Mouse (Mus musculus) ovary, postnatal 14 days (tissue): ENCODE results near the gene Tspan9.

Experiments
- DNase-seq: peaks from one replicate; pipeline ENCODE4 v3.0.0; 2022; ENCODE audit warnings: low spot score

Tspan9 gene

GRCm38 (mm10) chr6:128133679-128134191 lies 9.7 kb downstream of the Tspan9 start:
- DNase-seq = no peak

GRCm38 (mm10) chr6:128132581-128132980 lies 10.8 kb downstream of the Tspan9 start:
- no peak for DNase-seq

GRCm38 (mm10) chr6:128131390-128131789 lies 12.0 kb downstream of the Tspan9 start:
- no peak for DNase-seq

GRCm38 (mm10) chr6:128130686-128131085 lies 12.7 kb downstream of the Tspan9 start:
- DNase-seq = no peak

GRCm38 (mm10) chr6:128129382-128129781 lies 14.0 kb downstream of the Tspan9 start:
- no peak for DNase-seq

GRCm38 (mm10) chr6:128127312-128127711 lies 16.1 kb downstream of the Tspan9 start:
- no peak for DNase-seq

- no peak for DNase-seq
Observed at GRCm38 (mm10) chr6:128126876-128127275, 16.5 kb downstream of the Tspan9 start.

- no peak for DNase-seq
Observed at GRCm38 (mm10) chr6:128125464-128125863, 17.9 kb downstream of the Tspan9 start.

GRCm38 (mm10) chr6:128124222-128124971 lies 19.0 kb downstream of the Tspan9 start:
- no peak for DNase-seq

- DNase-seq = no peak
Observed at GRCm38 (mm10) chr6:128122127-128122526, 21.3 kb downstream of the Tspan9 start.

GRCm38 (mm10) chr6:128121691-128122090 lies 21.7 kb downstream of the Tspan9 start:
- no peak for DNase-seq

- DNase-seq = no peak
Observed at GRCm38 (mm10) chr6:128120806-128121205, 22.6 kb downstream of the Tspan9 start.

- no peak for DNase-seq
Observed at GRCm38 (mm10) chr6:128118670-128119230, 24.6 kb downstream of the Tspan9 start.

GRCm38 (mm10) chr6:128116836-128117542 lies 26.4 kb downstream of the Tspan9 start:
- DNase-seq = no peak

GRCm38 (mm10) chr6:128116344-128116743 lies 27.1 kb downstream of the Tspan9 start:
- DNase-seq = no peak

GRCm38 (mm10) chr6:128115121-128115520 lies 28.3 kb downstream of the Tspan9 start:
- no peak for DNase-seq

- DNase-seq = no peak
Observed at GRCm38 (mm10) chr6:128112605-128113004, 30.8 kb downstream of the Tspan9 start.

GRCm38 (mm10) chr6:128111784-128112183 lies 31.6 kb downstream of the Tspan9 start:
- DNase-seq = no peak

- DNase-seq = no peak
Observed at GRCm38 (mm10) chr6:128108324-128109035, 34.9 kb downstream of the Tspan9 start.

- no peak for DNase-seq
Observed at GRCm38 (mm10) chr6:128107698-128108097, 35.7 kb downstream of the Tspan9 start.

GRCm38 (mm10) chr6:128106154-128106553 lies 37.2 kb downstream of the Tspan9 start:
- no peak for DNase-seq

GRCm38 (mm10) chr6:128104712-128105324 lies 38.6 kb downstream of the Tspan9 start:
- DNase-seq = no peak
